Mouse (Mus musculus): ENCODE measurements around the gene Casq2. TPM values are rescaled to one million over a fixed set of nuclear protein-coding genes. Genes with fewer than 3 reads are reported as not detected.

Casq2 gene
- polyA plus RNA-seq, 1 experiment, result 49.1 TPM

GRCm38 (mm10) chr3:102149941-102150340 lies 63.7 kb downstream of the Casq2 start:
- no peak for DNase-seq
- Histone ChIP-seq H3K27ac (ENCODE audit: insufficient read depth, low read length) (no peak overlapping the region), H3K27me3 (ENCODE audit: control insufficient read depth, insufficient read depth, low read length) (no peaks in the 10 kb centered on the region), H3K4me3 (replicated peaks; ENCODE audit: insufficient read depth, low read depth, low read length) (no peak overlapping the region), H3K4me1 (ENCODE audit: control insufficient read depth, insufficient read depth, low read length) (no peaks in the 10 kb centered on the region)
- TF ChIP-seq POLR2A (IDR thresholded peaks at IDR 0.05; ENCODE audit: borderline replicate concordance, insufficient read depth, low read length) (no peak), CTCF (IDR thresholded peaks at IDR 0.05; ENCODE audit: borderline replicate concordance, insufficient read depth, low read depth, low read length) (no peak)
- WGBS, result 71% methylated on average over 7 of the region's 7 CpGs

- Histone ChIP-seq H3K4me1 (ENCODE audit: control insufficient read depth, insufficient read depth, low read length) (no peaks in the 10 kb centered on the region; the same call in 1 of the 2 replicates), H3K27ac (ENCODE audit: insufficient read depth, low read length) (no peak overlapping the region), H3K4me3 (replicated peaks; ENCODE audit: insufficient read depth, low read depth, low read length) (no peak overlapping the region), H3K27me3 (ENCODE audit: control insufficient read depth, insufficient read depth, low read length) (no peaks in the 10 kb centered on the region)
- TF ChIP-seq POLR2A (IDR thresholded peaks at IDR 0.05; ENCODE audit: borderline replicate concordance, insufficient read depth, low read length) (no peak), CTCF (IDR thresholded peaks at IDR 0.05; ENCODE audit: borderline replicate concordance, insufficient read depth, low read depth, low read length) (no peak)
- DNase-seq, result no peak
- WGBS, result 49% methylated on average over 4 of the region's 4 CpGs
Measured at GRCm38 (mm10) chr3:102151850-102152249, 65.6 kb downstream of the Casq2 start.

GRCm38 (mm10) chr3:102152471-102152870 lies 66.3 kb downstream of the Casq2 start:
- no peak for DNase-seq
- TF ChIP-seq CTCF (IDR thresholded peaks at IDR 0.05; ENCODE audit: borderline replicate concordance, insufficient read depth, low read depth, low read length), result no peak
- TF ChIP-seq POLR2A (IDR thresholded peaks at IDR 0.05; ENCODE audit: borderline replicate concordance, insufficient read depth, low read length), result no peak
- Histone ChIP-seq H3K27me3 (ENCODE audit: control insufficient read depth, insufficient read depth, low read length) (no peaks in the 10 kb centered on the region), H3K4me3 (replicated peaks; ENCODE audit: insufficient read depth, low read depth, low read length) (no peak overlapping the region), H3K27ac (ENCODE audit: insufficient read depth, low read length) (no peak overlapping the region), H3K4me1 (ENCODE audit: control insufficient read depth, insufficient read depth, low read length) (no peaks in the 10 kb centered on the region; the same call in 1 of the 2 replicates)
- WGBS, result 42% methylated on average over 4 of the region's 4 CpGs

GRCm38 (mm10) chr3:102152872-102153271 lies 66.7 kb downstream of the Casq2 start:
- no peak for DNase-seq
- Histone ChIP-seq H3K27ac (ENCODE audit: insufficient read depth, low read length) (no peak overlapping the region), H3K27me3 (ENCODE audit: control insufficient read depth, insufficient read depth, low read length) (no peaks in the 10 kb centered on the region), H3K4me1 (ENCODE audit: control insufficient read depth, insufficient read depth, low read length) (no peaks in the 10 kb centered on the region; the same call in 1 of the 2 replicates), H3K4me3 (replicated peaks; ENCODE audit: insufficient read depth, low read depth, low read length) (no peak overlapping the region)
- WGBS, result 45% methylated on average over 4 of the region's 4 CpGs
- no peak for TF ChIP-seq CTCF (IDR thresholded peaks at IDR 0.05; ENCODE audit: borderline replicate concordance, insufficient read depth, low read depth, low read length)
- TF ChIP-seq POLR2A (IDR thresholded peaks at IDR 0.05; ENCODE audit: borderline replicate concordance, insufficient read depth, low read length), result no peak

GRCm38 (mm10) chr3:102154107-102154506 lies 67.9 kb downstream of the Casq2 start:
- WGBS, result 81% methylated on average over 7 of the region's 7 CpGs
- no peak for DNase-seq
- H3K27me3 ChIP-seq (ENCODE audit: control insufficient read depth, insufficient read depth, low read length), result no peaks in the 10 kb centered on the region
- no peaks in the 10 kb centered on the region; the same call in 1 of the 2 replicates for H3K4me1 ChIP-seq (ENCODE audit: control insufficient read depth, insufficient read depth, low read length)
- no peak overlapping the region for H3K27ac ChIP-seq (ENCODE audit: insufficient read depth, low read length)
- no peak overlapping the region for H3K4me3 ChIP-seq (replicated peaks; ENCODE audit: insufficient read depth, low read depth, low read length)
- no peak for TF ChIP-seq POLR2A (IDR thresholded peaks at IDR 0.05; ENCODE audit: borderline replicate concordance, insufficient read depth, low read length)

GRCm38 (mm10) chr3:102156737-102157136 lies 70.5 kb downstream of the Casq2 start:
- Histone ChIP-seq H3K4me1 (ENCODE audit: control insufficient read depth, insufficient read depth, low read length) (no peaks in the 10 kb centered on the region; the same call in 1 of the 2 replicates), H3K27ac (ENCODE audit: insufficient read depth, low read length) (no peak overlapping the region), H3K27me3 (ENCODE audit: control insufficient read depth, insufficient read depth, low read length) (no peaks in the 10 kb centered on the region), H3K4me3 (replicated peaks; ENCODE audit: insufficient read depth, low read depth, low read length) (no peak overlapping the region)
- TF ChIP-seq CTCF (IDR thresholded peaks at IDR 0.05; ENCODE audit: borderline replicate concordance, insufficient read depth, low read depth, low read length), result no peak
- no peak for TF ChIP-seq POLR2A (IDR thresholded peaks at IDR 0.05; ENCODE audit: borderline replicate concordance, insufficient read depth, low read length)
- WGBS, result 96% methylated on average over 7 of the region's 7 CpGs
- no peak for DNase-seq

GRCm38 (mm10) chr3:102157652-102158051 lies 71.4 kb downstream of the Casq2 start:
- Histone ChIP-seq H3K4me1 (ENCODE audit: control insufficient read depth, insufficient read depth, low read length) (no peaks in the 10 kb centered on the region; the same call in 1 of the 2 replicates), H3K4me3 (replicated peaks; ENCODE audit: insufficient read depth, low read depth, low read length) (no peak overlapping the region), H3K27me3 (ENCODE audit: control insufficient read depth, insufficient read depth, low read length) (no peaks in the 10 kb centered on the region), H3K27ac (ENCODE audit: insufficient read depth, low read length) (no peak overlapping the region)
- WGBS, result 95% methylated on average over 6 of the region's 6 CpGs
- TF ChIP-seq POLR2A (IDR thresholded peaks at IDR 0.05; ENCODE audit: borderline replicate concordance, insufficient read depth, low read length) (no peak), CTCF (IDR thresholded peaks at IDR 0.05; ENCODE audit: borderline replicate concordance, insufficient read depth, low read depth, low read length) (no peak)
- no peak for DNase-seq

GRCm38 (mm10) chr3:102158759-102159422 lies 72.7 kb downstream of the Casq2 start:
- Histone ChIP-seq H3K27ac (ENCODE audit: insufficient read depth, low read length) (no peak overlapping the region), H3K27me3 (ENCODE audit: control insufficient read depth, insufficient read depth, low read length) (no peaks in the 10 kb centered on the region), H3K4me3 (replicated peaks; ENCODE audit: insufficient read depth, low read depth, low read length) (no peak overlapping the region), H3K4me1 (ENCODE audit: control insufficient read depth, insufficient read depth, low read length) (no peaks in the 10 kb centered on the region; the same call in 1 of the 2 replicates)
- 36% methylated on average over 14 of the region's 14 CpGs for WGBS
- TF ChIP-seq POLR2A (IDR thresholded peaks at IDR 0.05; ENCODE audit: borderline replicate concordance, insufficient read depth, low read length) (no peak), CTCF (IDR thresholded peaks at IDR 0.05; ENCODE audit: borderline replicate concordance, insufficient read depth, low read depth, low read length) (no peak)
- DNase-seq, result no peak
